10 mouse cellular contexts compared by ENCODE assay signal in the genomic region with DNA sequence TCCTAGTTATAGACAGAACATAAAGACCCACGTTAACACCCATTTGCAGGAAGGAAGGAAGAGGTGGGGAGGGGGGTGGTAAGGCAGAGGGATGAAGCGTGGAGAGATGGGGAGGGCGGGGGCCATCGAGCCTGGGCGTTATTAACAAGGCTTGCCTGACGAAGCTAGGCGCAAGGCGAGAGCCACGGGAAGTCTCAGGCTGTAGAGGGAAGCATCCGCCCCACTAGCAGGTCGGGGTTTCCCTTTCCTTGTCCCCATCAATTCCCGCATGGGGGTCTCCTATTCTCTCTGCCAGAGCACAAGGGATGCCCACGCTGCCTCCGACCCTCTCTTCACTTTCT. TPM values are rescaled to one million over a fixed set of nuclear protein-coding genes. Genes with fewer than 3 reads are reported as not detected.
DNase-seq lines count a peak whose midpoint lies in the region; ATAC-seq and TF ChIP-seq lines count a peak whose summit lies in the region.
"Had no signal": no experiment of that assay in that cellular context is flagged by ENCODE, and none has a peak within 500 bp of the region (broad histone marks: within the 10 kb centered on the region; RNA-seq: fewer than 3 reads in every experiment).

No protein-coding gene starts in this region.

- no peaks in the 10 kb centered on the region for H3K9me3 ChIP-seq in liver, embryonic 11.5 days (ENCODE audit: control insufficient read depth, low read length)
- H3K9me3 ChIP-seq in stomach, postnatal 0 days (ENCODE audit: control insufficient read depth, low read length), result no peaks in the 10 kb centered on the region
- H3K9me3 ChIP-seq: embryonic facial prominence, embryonic 15.5 days had no signal

- no peak overlapping the region for H3K4me3 ChIP-seq in heart, adult 2 months
- H3K4me3 ChIP-seq in testis, adult 2 months (ENCODE audit: control insufficient read depth, low read depth, low read length), result no peak overlapping the region
- H3K4me3 ChIP-seq in liver, embryonic 11.5 days (ENCODE audit: low read depth, low read length), result no peak overlapping the region
- peak overlapping the region; percentile 13; the same call in 1 of the 2 replicates for H3K4me3 ChIP-seq in stomach, postnatal 0 days (ENCODE audit: low read depth, low read length)
- no peak overlapping the region for H3K4me3 ChIP-seq in thymus, adult 2 months (ENCODE audit: control insufficient read depth, insufficient read depth, low read length)
- H3K4me3 ChIP-seq: embryonic facial prominence, embryonic 15.5 days had no signal

- intact Hi-C loops in heart, adult 2 months (cut with DNase I), result loop anchor here (2.0 to 10.0 kb wide), 5 partner anchors 587 to 1517 kb away; no protein-coding TSS in a partner anchor

- peak overlapping the region; percentile 60 for H3K27ac ChIP-seq in heart, adult 2 months
- 0 out of 2 replicates have a peak overlapping the region, but pooled peaks have one; percentile 22 for H3K27ac ChIP-seq in testis, adult 2 months (ENCODE audit: control insufficient read depth, insufficient read depth, low read depth, low read length)
- H3K27ac ChIP-seq in liver, embryonic 11.5 days (ENCODE audit: low read depth, low read length), result peak overlapping the region; percentile 62; the same call in 1 of the 2 replicates
- peak overlapping the region; percentile 77 for H3K27ac ChIP-seq in stomach, postnatal 0 days (replicated peaks)
- H3K27ac ChIP-seq in thymus, adult 2 months (ENCODE audit: control insufficient read depth, insufficient read depth, low read length), result no peak overlapping the region
- H3K27ac ChIP-seq: embryonic facial prominence, embryonic 15.5 days had no signal

- H3K4me1 ChIP-seq in heart, adult 2 months (ENCODE audit: control insufficient read depth, insufficient read depth, low read length), result peaks cover 2% of the 10 kb centered on the region
- H3K4me1 ChIP-seq in testis, adult 2 months (ENCODE audit: control insufficient read depth, insufficient read depth, low read length), result peaks cover 30% of the 10 kb centered on the region
- H3K4me1 ChIP-seq in liver, embryonic 11.5 days (replicated peaks; ENCODE audit: control insufficient read depth, insufficient read depth, low read length), result peaks cover 12% of the 10 kb centered on the region
- H3K4me1 ChIP-seq in stomach, postnatal 0 days (replicated peaks; ENCODE audit: control insufficient read depth, insufficient read depth), result peaks cover 7% of the 10 kb centered on the region; the same call in 1 of the 2 replicates
- no peaks in the 10 kb centered on the region for H3K4me1 ChIP-seq in thymus, adult 2 months (replicated peaks; ENCODE audit: control insufficient read depth, insufficient read depth, low read length)

- no peak for ATAC-seq in liver, embryonic 11.5 days (replicated peaks; ENCODE audit: low FRiP score)
- ATAC-seq in stomach, postnatal 0 days (ENCODE audit: low FRiP score, low TSS enrichment), result no peak

- H3K36me3 ChIP-seq in heart, adult 2 months (ENCODE audit: control insufficient read depth, insufficient read depth, low read length), result no peaks in the 10 kb centered on the region
- no peaks in the 10 kb centered on the region for H3K36me3 ChIP-seq in testis, adult 2 months (ENCODE audit: control insufficient read depth, insufficient read depth, low read length)
- H3K36me3 ChIP-seq in liver, embryonic 11.5 days (ENCODE audit: control insufficient read depth, insufficient read depth, low read length), result no peaks in the 10 kb centered on the region
- no peaks in the 10 kb centered on the region for H3K36me3 ChIP-seq in stomach, postnatal 0 days (ENCODE audit: control insufficient read depth, insufficient read depth, low read length)
- no peaks in the 10 kb centered on the region for H3K36me3 ChIP-seq in thymus, adult 2 months (ENCODE audit: control insufficient read depth, insufficient read depth, low read length)
- H3K36me3 ChIP-seq: embryonic facial prominence, embryonic 15.5 days had no signal

- H3K4me2 ChIP-seq in liver, embryonic 11.5 days, result peak overlapping the region; percentile 73
- H3K4me2 ChIP-seq in stomach, postnatal 0 days (replicated peaks; ENCODE audit: low read depth), result peak overlapping the region; percentile 88

- no peaks in the 10 kb centered on the region for H3K27me3 ChIP-seq in heart, adult 2 months (ENCODE audit: control insufficient read depth, insufficient read depth, low read length)
- H3K27me3 ChIP-seq in testis, adult 2 months (ENCODE audit: control insufficient read depth, insufficient read depth, low read length), result no peaks in the 10 kb centered on the region
- peaks cover 87% of the 10 kb centered on the region for H3K27me3 ChIP-seq in liver, embryonic 11.5 days (replicated peaks; ENCODE audit: control insufficient read depth, insufficient read depth, low read length)
- H3K27me3 ChIP-seq in stomach, postnatal 0 days (ENCODE audit: control insufficient read depth, insufficient read depth, low read length), result no peaks in the 10 kb centered on the region
- H3K27me3 ChIP-seq in thymus, adult 2 months (ENCODE audit: control insufficient read depth, insufficient read depth, low read length), result peaks cover 9% of the 10 kb centered on the region

- no peaks in the 10 kb centered on the region for H3K79me2 ChIP-seq in heart, adult 2 months (replicated peaks; ENCODE audit: control insufficient read depth, insufficient read depth, low read length)

- no peak for TF ChIP-seq EP300 in heart, adult 2 months (IDR thresholded peaks at IDR 0.05; ENCODE audit: insufficient read depth, low read depth, low read length)
- TF ChIP-seq EP300 in stomach, postnatal 0 days (optimal IDR thresholded peaks at IDR 0.05), result no peak

- no peak for DNase-seq in heart, adult 2 months
- DNase-seq in heart, adult 8-10 months (ENCODE audit: low spot score), result no peak
- DNase-seq in testis, postnatal 14 days (ENCODE audit: low spot score), result no peak
- no peak for DNase-seq in liver, embryonic 11.5 days (ENCODE audit: low spot score)
- peak; percentile 14 for DNase-seq in stomach, postnatal 0 days (ENCODE audit: low spot score)
- DNase-seq in thymus, adult 2 months, result no peak
- no peak for DNase-seq in right cerebral cortex, postnatal 10 days (ENCODE audit: low spot score in 2 of 2)

- H3K9ac ChIP-seq in heart, adult 2 months (ENCODE audit: low read depth, low read length), result no peak overlapping the region; the same call in 1 of the 2 replicates
- H3K9ac ChIP-seq in liver, embryonic 11.5 days (ENCODE audit: low read depth, low read length), result no peak overlapping the region; the same call in 1 of the 2 replicates
- peak overlapping the region; percentile 58 for H3K9ac ChIP-seq in stomach, postnatal 0 days (ENCODE audit: low read length)
- H3K9ac ChIP-seq: embryonic facial prominence, embryonic 15.5 days had no signal

- no peak for TF ChIP-seq POLR2A in heart, adult 2 months (IDR thresholded peaks at IDR 0.05; ENCODE audit: insufficient read depth, low read depth, low read length)
- no peak for TF ChIP-seq POLR2A in testis, adult 2 months (IDR thresholded peaks at IDR 0.05; ENCODE audit: control insufficient read depth, low read depth, low read length)
- no peak for TF ChIP-seq POLR2A in thymus, adult 2 months (IDR thresholded peaks at IDR 0.05; ENCODE audit: control insufficient read depth, extremely low read depth, insufficient read depth, low read length, poor library complexity)

- WGBS in heart, adult 2 months, result 40% methylated on average over 14 of the region's 14 CpGs
- 17% methylated on average over 14 of the region's 14 CpGs for WGBS in liver, embryonic 11.5 days
- 35% methylated on average over 14 of the region's 14 CpGs for WGBS in stomach, postnatal 0 days
- WGBS in thymus, adult 2 months, result 16% methylated on average over 14 of the region's 14 CpGs

- TF ChIP-seq CTCF in heart, adult 2 months (IDR thresholded peaks at IDR 0.05), result no peak
- no peak for TF ChIP-seq CTCF in testis, adult 2 months (IDR thresholded peaks at IDR 0.05; ENCODE audit: control insufficient read depth, insufficient read depth, insufficient replicate concordance, low read depth, low read length)
- no peak for TF ChIP-seq CTCF in stomach, postnatal 0 days (IDR thresholded peaks at IDR 0.05; ENCODE audit: low read depth)
- TF ChIP-seq CTCF in thymus, adult 2 months (IDR thresholded peaks at IDR 0.05; ENCODE audit: borderline replicate concordance, control insufficient read depth, extremely low read depth, insufficient read depth, low read length, poor library complexity), result no peak

RNA-seq across cellular contexts. Expression of a gene that starts 18.9 kb away (rescaled TPM):
- total RNA-seq in heart, adult 2 months (2021), result 10 to 100 TPM; 16.4 to 18.8 TPM
- polyA plus RNA-seq in heart, adult 2 months (2012; rRNA removed), result 22.9 and 39.3 TPM in 2 replicates
- 10 to 100 TPM; 12.5 to 23.1 (median 20.3) TPM for total RNA-seq in heart, adult 8-10 months (2022)
- polyA plus RNA-seq in testis, adult 2 months (2012; rRNA removed), result 11.3 and 14.8 TPM in 2 replicates
- 49.6 and 49.7 TPM in 2 replicates for polyA plus RNA-seq in liver, embryonic 11.5 days (2014; fragmentation: Nextera tagmentation; extraction: Ambion mirVana)
- polyA plus RNA-seq in stomach, postnatal 0 days (2015; fragmentation: Nextera tagmentation; extraction: Ambion mirVana), result 52.8 and 53.9 TPM in 2 replicates
- polyA plus RNA-seq in thymus, adult 2 months (2012; rRNA removed), result 12.8 and 14.7 TPM in 2 replicates
- total RNA-seq: megakaryocyte-erythroid progenitor cell, adult 5-6 weeks had no signal
